Mouse (Mus musculus) embryonic facial prominence, embryonic 13.5 days (tissue): Measurements from ENCODE around the gene Zfp423. TPM values are rescaled to one million over a fixed set of nuclear protein-coding genes. Genes with fewer than 3 reads are reported as not detected.

ENCODE experiments used
- ATAC-seq: fragments of 200-750 bp; cut with Nextera tagmentation; 2 replicates; pipeline ENCODE4 v1.8.0; 2017; ENCODE audit warnings: low read depth; ENCODE audit not compliant: insufficient number of reproducible peaks, insufficient read depth, low FRiP score, low TSS enrichment
- H3K27ac ChIP-seq: fragments of 300-500 bp; sonication (generic); 2 replicates; pipeline ENCODE4 v1.5.1; 2015; ENCODE audit warnings: moderate library complexity, mild to moderate bottlenecking, inconsistent platforms
- H3K27me3 ChIP-seq: fragments of 300-500 bp; sonication (generic); 2 replicates; pipeline ENCODE4 v1.6.1; 2015; ENCODE audit warnings: mild to moderate bottlenecking, inconsistent platforms
- H3K36me3 ChIP-seq: fragments of 300-500 bp; sonication (generic); 2 replicates; pipeline ENCODE4 v1.6.1; 2015; ENCODE audit warnings: mild to moderate bottlenecking, inconsistent platforms
- H3K4me1 ChIP-seq: fragments of 300-500 bp; sonication (generic); 2 replicates; pipeline ENCODE4 v1.6.1; 2015; ENCODE audit warnings: inconsistent platforms
- H3K4me2 ChIP-seq: fragments of 300-500 bp; sonication (generic); 2 replicates; pipeline ENCODE4 v1.6.1; 2015; ENCODE audit warnings: moderate library complexity, mild to moderate bottlenecking, inconsistent platforms
- H3K4me3 ChIP-seq: fragments of 300-500 bp; sonication (generic); 2 replicates; pipeline ENCODE4 v1.5.1; 2015; ENCODE audit warnings: mild to moderate bottlenecking, inconsistent platforms
- H3K9ac ChIP-seq: fragments of 300-500 bp; sonication (generic); 2 replicates; pipeline ENCODE4 v1.6.1; 2015; ENCODE audit warnings: mild to moderate bottlenecking, inconsistent platforms
- H3K9me3 ChIP-seq: fragments of 300-500 bp; sonication (generic); 2 replicates; pipeline ENCODE4 v1.6.1; 2016; ENCODE audit warnings: inconsistent platforms
- WGBS: fragments of 180-500 bp; shearing (Covaris S2); methylation state at CpG from one replicate; pipeline ENCODE4 v1.1.7; 2015; ENCODE audit warnings: mixed read lengths; 5-methylcytosine and 5-hydroxymethylcytosine counted together
- polyA plus RNA-seq: library from polyadenylated mRNA; unstranded; fragments of >200 nt; fragmentation: Nextera tagmentation; extraction: Ambion mirVana; gene quantifications from 2 replicates; pipeline ENCODE4 v1.2.1, GENCODE M21; 2015

The Zfp423 gene
- polyA plus RNA-seq, 1 experiment from 2014 or later, result 30.5 TPM

- no peak for ATAC-seq
- peaks cover 29% of the 10 kb centered on the region for H3K4me1 ChIP-seq
- H3K4me2 ChIP-seq, result no peak overlapping the region
- H3K4me3 ChIP-seq, result no peak overlapping the region
- no peak overlapping the region for H3K9ac ChIP-seq
- WGBS, result 77% methylated on average over 7 of the region's 7 CpGs
- H3K27ac ChIP-seq, result no peak overlapping the region
- no peaks in the 10 kb centered on the region for H3K9me3 ChIP-seq
- H3K36me3 ChIP-seq, result no peaks in the 10 kb centered on the region
- no peaks in the 10 kb centered on the region for H3K27me3 ChIP-seq
Observed at GRCm38 (mm10) chr8:87796234-87796633, 163.2 kb downstream of the Zfp423 start.

- no peaks in the 10 kb centered on the region for H3K27me3 ChIP-seq
- WGBS, result 53% methylated on average over 10 of the region's 10 CpGs
- no peak overlapping the region for H3K4me3 ChIP-seq
- peak overlapping the region; percentile 23; the same call in 1 of the 2 replicates for H3K27ac ChIP-seq
- H3K4me2 ChIP-seq, result no peak overlapping the region
- ATAC-seq, result no peak
- H3K4me1 ChIP-seq, result peaks cover 18% of the 10 kb centered on the region
- no peaks in the 10 kb centered on the region for H3K36me3 ChIP-seq
- no peaks in the 10 kb centered on the region for H3K9me3 ChIP-seq
- H3K9ac ChIP-seq, result no peak overlapping the region
Observed at GRCm38 (mm10) chr8:87794639-87795038, 164.8 kb downstream of the Zfp423 start.

GRCm38 (mm10) chr8:87791103-87791502 lies 168.3 kb downstream of the Zfp423 start:
- Histone ChIP-seq H3K4me3 (no peak overlapping the region), H3K9ac (no peak overlapping the region), H3K4me1 (peaks cover 30% of the 10 kb centered on the region), H3K27me3 (no peaks in the 10 kb centered on the region), H3K27ac (no peak overlapping the region), H3K36me3 (no peaks in the 10 kb centered on the region), H3K9me3 (no peaks in the 10 kb centered on the region), H3K4me2 (no peak overlapping the region)
- ATAC-seq, result no peak
- WGBS, result 90% methylated on average over 6 of the region's 6 CpGs

- Histone ChIP-seq H3K27me3 (no peaks in the 10 kb centered on the region), H3K4me1 (peaks cover 44% of the 10 kb centered on the region), H3K4me3 (no peak overlapping the region), H3K9ac (no peak overlapping the region), H3K9me3 (no peaks in the 10 kb centered on the region), H3K36me3 (peaks cover 33% of the 10 kb centered on the region), H3K27ac (peak overlapping the region; percentile 35; the same call in 1 of the 2 replicates), H3K4me2 (peak overlapping the region; percentile 44; the same call in 1 of the 2 replicates)
- 59% methylated on average over 13 of the region's 13 CpGs for WGBS
- no peak for ATAC-seq
Observed at GRCm38 (mm10) chr8:87784641-87785439, 174.6 kb downstream of the Zfp423 start.

GRCm38 (mm10) chr8:87784227-87784626 lies 175.2 kb downstream of the Zfp423 start:
- H3K4me3 ChIP-seq, result no peak overlapping the region
- peaks cover 44% of the 10 kb centered on the region for H3K4me1 ChIP-seq
- H3K27ac ChIP-seq, result peak overlapping the region; percentile 52; the same call in 1 of the 2 replicates
- H3K9me3 ChIP-seq, result no peaks in the 10 kb centered on the region
- ATAC-seq, result no peak
- H3K9ac ChIP-seq, result peak overlapping the region; percentile 59
- peaks cover 40% of the 10 kb centered on the region for H3K36me3 ChIP-seq
- no peaks in the 10 kb centered on the region for H3K27me3 ChIP-seq
- WGBS, result 12% methylated on average over 13 of the region's 13 CpGs
- H3K4me2 ChIP-seq, result peak overlapping the region; percentile 44

- WGBS, result 79% methylated on average over 15 of the region's 15 CpGs
- H3K36me3 ChIP-seq, result peaks cover 48% of the 10 kb centered on the region
- H3K4me1 ChIP-seq, result peaks cover 41% of the 10 kb centered on the region
- no peaks in the 10 kb centered on the region for H3K27me3 ChIP-seq
- H3K4me2 ChIP-seq, result no peak overlapping the region
- H3K9ac ChIP-seq, result no peak overlapping the region
- no peaks in the 10 kb centered on the region for H3K9me3 ChIP-seq
- no peak for ATAC-seq
- H3K4me3 ChIP-seq, result no peak overlapping the region
- H3K27ac ChIP-seq, result peak overlapping the region; percentile 11; the same call in 1 of the 2 replicates
Observed at GRCm38 (mm10) chr8:87783198-87783597, 176.2 kb downstream of the Zfp423 start.

- no peak overlapping the region for H3K9ac ChIP-seq
- no peak overlapping the region for H3K4me3 ChIP-seq
- no peak overlapping the region for H3K4me2 ChIP-seq
- peaks cover 69% of the 10 kb centered on the region for H3K36me3 ChIP-seq
- H3K4me1 ChIP-seq, result peaks cover 24% of the 10 kb centered on the region
- no peaks in the 10 kb centered on the region for H3K27me3 ChIP-seq
- H3K9me3 ChIP-seq, result no peaks in the 10 kb centered on the region
- WGBS, result 57% methylated on average over 8 of the region's 8 CpGs
- H3K27ac ChIP-seq, result no peak overlapping the region
- ATAC-seq, result no peak
Observed at GRCm38 (mm10) chr8:87777586-87777985, 181.8 kb downstream of the Zfp423 start.

GRCm38 (mm10) chr8:87775889-87776288 lies 183.5 kb downstream of the Zfp423 start:
- H3K9me3 ChIP-seq, result no peaks in the 10 kb centered on the region
- no peak overlapping the region for H3K27ac ChIP-seq
- peaks cover 24% of the 10 kb centered on the region for H3K4me1 ChIP-seq
- no peak overlapping the region for H3K4me2 ChIP-seq
- 83% methylated on average over 3 of the region's 3 CpGs for WGBS
- no peak for ATAC-seq
- H3K4me3 ChIP-seq, result no peak overlapping the region
- H3K36me3 ChIP-seq, result peaks cover 68% of the 10 kb centered on the region
- no peak overlapping the region for H3K9ac ChIP-seq
- no peaks in the 10 kb centered on the region for H3K27me3 ChIP-seq

- no peak overlapping the region for H3K27ac ChIP-seq
- H3K4me1 ChIP-seq, result peaks cover 24% of the 10 kb centered on the region
- 69% methylated on average over 2 of the region's 2 CpGs for WGBS
- H3K36me3 ChIP-seq, result peaks cover 63% of the 10 kb centered on the region
- H3K9me3 ChIP-seq, result no peaks in the 10 kb centered on the region
- no peak overlapping the region for H3K9ac ChIP-seq
- no peak overlapping the region for H3K4me2 ChIP-seq
- H3K4me3 ChIP-seq, result no peak overlapping the region
- H3K27me3 ChIP-seq, result no peaks in the 10 kb centered on the region
- ATAC-seq, result no peak
Observed at GRCm38 (mm10) chr8:87774966-87775365, 184.4 kb downstream of the Zfp423 start.

- ATAC-seq, result no peak
- peaks cover 46% of the 10 kb centered on the region for H3K36me3 ChIP-seq
Observed at GRCm38 (mm10) chr8:87772894-87773502, 186.4 kb downstream of the Zfp423 start.

GRCm38 (mm10) chr8:87767882-87768281 lies 191.5 kb downstream of the Zfp423 start:
- H3K36me3 ChIP-seq, result peaks cover 28% of the 10 kb centered on the region
- no peak overlapping the region for H3K4me2 ChIP-seq
- no peak overlapping the region for H3K4me3 ChIP-seq
- H3K4me1 ChIP-seq, result peaks cover 6% of the 10 kb centered on the region; the same call in 1 of the 2 replicates
- H3K27me3 ChIP-seq, result no peaks in the 10 kb centered on the region
- no peak for ATAC-seq
- WGBS, result 89% methylated on average over 9 of the region's 9 CpGs
- no peak overlapping the region for H3K27ac ChIP-seq
- H3K9me3 ChIP-seq, result no peaks in the 10 kb centered on the region
- H3K9ac ChIP-seq, result no peak overlapping the region

More at GRCm38 (mm10) chr8:87772894-87773502, 186.4 kb downstream of the Zfp423 start:
- no peak overlapping the region for H3K4me3 ChIP-seq
- H3K27me3 ChIP-seq, result no peaks in the 10 kb centered on the region
- peaks cover 20% of the 10 kb centered on the region for H3K4me1 ChIP-seq
- 76% methylated on average over 14 of the region's 14 CpGs for WGBS
- H3K27ac ChIP-seq, result no peak overlapping the region
- H3K4me2 ChIP-seq, result no peak overlapping the region
- no peaks in the 10 kb centered on the region for H3K9me3 ChIP-seq
- no peak overlapping the region for H3K9ac ChIP-seq

GRCm38 (mm10) chr8:87765276-87765675 lies 194.1 kb downstream of the Zfp423 start:
- no peaks in the 10 kb centered on the region for H3K27me3 ChIP-seq
- 64% methylated on average over 3 of the region's 3 CpGs for WGBS

More at GRCm38 (mm10) chr8:87765276-87765675, 194.1 kb downstream of the Zfp423 start:
- Histone ChIP-seq H3K4me3 (no peak overlapping the region), H3K4me2 (no peak overlapping the region), H3K9ac (no peak overlapping the region), H3K9me3 (no peaks in the 10 kb centered on the region), H3K36me3 (peaks cover 5% of the 10 kb centered on the region; the same call in 1 of the 2 replicates), H3K4me1 (peaks cover 6% of the 10 kb centered on the region; the same call in 1 of the 2 replicates), H3K27ac (no peak overlapping the region)
- no peak for ATAC-seq
